Mouse (Mus musculus): ENCODE data around the gene Ppm1h.

DNA sequence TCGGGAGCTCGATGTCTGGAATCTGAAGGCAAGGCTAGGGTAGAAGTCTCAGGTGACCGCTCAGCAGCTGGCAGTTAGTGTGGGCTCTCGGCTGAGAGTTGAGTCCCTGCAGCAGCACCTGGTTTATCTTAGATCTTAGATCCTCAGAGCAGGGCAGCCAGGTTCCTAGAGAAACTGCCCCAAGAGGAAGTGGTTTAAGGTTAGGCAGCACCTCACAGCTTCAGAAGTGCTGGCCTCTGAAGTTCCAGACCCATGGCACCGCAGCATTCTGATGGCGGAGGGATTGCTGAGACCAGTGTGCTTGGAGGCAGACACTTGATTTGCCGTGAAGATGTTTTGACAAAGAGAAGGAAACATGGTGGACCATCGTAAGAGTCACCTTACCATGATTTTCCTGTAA is 237.3 kb downstream of the Ppm1h start:
- no peak for TF ChIP-seq CTCF (IDR thresholded peaks at IDR 0.05; ENCODE audit: borderline replicate concordance, extremely low read depth, insufficient read depth, insufficient read length)
- no peak for TF ChIP-seq POLR2A (IDR thresholded peaks at IDR 0.05; ENCODE audit: borderline replicate concordance, extremely low read depth, insufficient read depth, insufficient read length, poor library complexity, severe bottlenecking)

Measured in brain, embryonic 14.5 days (tissue).